Mouse (Mus musculus): ENCODE results near the gene Syndig1l.

The Syndig1l gene

DNA sequence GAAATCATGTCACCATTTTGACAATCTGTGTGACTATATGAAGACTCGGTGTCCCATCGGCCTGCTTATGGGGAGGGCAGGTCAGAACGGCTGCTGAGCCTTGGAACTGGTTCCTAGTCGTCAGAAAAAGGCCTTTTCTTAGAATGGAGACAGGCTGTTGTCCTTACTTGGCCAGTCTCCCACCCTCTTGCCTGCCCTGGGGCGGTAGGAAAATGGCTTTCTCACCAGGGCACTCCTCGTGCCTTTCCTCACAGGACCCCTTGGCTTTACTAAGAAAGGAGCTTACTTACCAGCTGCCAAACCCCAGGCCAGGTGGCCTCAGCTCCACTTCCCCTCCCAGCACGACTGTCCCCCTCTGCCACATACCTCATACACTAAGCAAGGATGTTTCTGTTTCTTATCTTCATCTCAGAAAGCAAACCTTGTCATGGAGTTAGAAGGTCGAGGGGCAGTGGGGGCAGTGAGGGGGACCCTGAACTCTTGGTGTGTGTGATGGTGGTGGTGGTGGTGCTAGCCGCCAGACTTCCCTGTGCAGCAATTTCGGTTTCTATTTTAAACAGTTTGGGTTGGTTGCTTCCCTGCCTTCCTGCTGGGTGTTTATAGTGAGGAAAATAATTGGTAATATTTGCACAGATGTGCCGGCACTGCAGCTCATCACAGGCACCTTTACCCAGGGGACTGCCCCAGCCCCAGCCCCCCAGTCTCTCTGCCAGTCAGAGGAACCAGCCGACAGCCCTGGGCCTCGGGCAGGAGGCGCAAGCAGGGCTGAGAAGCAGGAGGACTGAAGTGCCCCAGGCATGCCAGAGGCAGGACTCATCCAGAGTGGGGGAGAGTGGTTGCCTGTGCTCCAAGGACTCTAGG lies 23.7 kb downstream of the Syndig1l start:
- DNase-seq (ENCODE audit: extremely low spot score), result no peak

DNA sequence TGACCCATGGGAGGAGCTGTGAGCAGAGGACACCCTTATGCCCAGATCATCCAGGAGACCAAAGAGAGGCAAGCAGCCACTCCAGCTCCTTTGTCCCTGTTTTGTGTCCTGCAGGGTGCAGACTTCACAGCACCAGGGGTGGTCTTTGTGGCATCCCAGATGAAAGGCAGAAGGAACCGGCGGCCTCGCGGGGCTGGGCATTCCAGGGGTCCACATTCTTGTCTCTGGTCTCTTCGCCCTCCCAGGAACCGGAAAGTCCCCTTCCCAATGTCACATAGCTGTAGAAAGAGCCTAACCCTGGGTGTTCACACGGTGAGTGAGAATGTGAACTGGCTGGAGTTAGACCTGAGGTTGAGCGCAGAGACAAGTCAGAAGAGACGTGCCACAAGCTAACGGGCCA lies 27.0 kb downstream of the Syndig1l start:
- no peak for DNase-seq (ENCODE audit: extremely low spot score)

GRCm38 (mm10) chr12:84670555-84670954 lies 28.1 kb downstream of the Syndig1l start:
- DNase-seq (ENCODE audit: extremely low spot score), result no peak

- peak; percentile 60 for DNase-seq (ENCODE audit: extremely low spot score)
Observed at GRCm38 (mm10) chr12:84653912-84654311, 44.7 kb downstream of the Syndig1l start.

GRCm38 (mm10) chr12:84650234-84650633 lies 48.4 kb downstream of the Syndig1l start:
- no peak for DNase-seq (ENCODE audit: extremely low spot score)

- DNase-seq (ENCODE audit: extremely low spot score), result no peak
Observed at GRCm38 (mm10) chr12:84640654-84641053, 58.0 kb downstream of the Syndig1l start, which contains the start of gene Vrtn. TSS of gene Vrtn (plus strand) at chr12:84641019.

DNA sequence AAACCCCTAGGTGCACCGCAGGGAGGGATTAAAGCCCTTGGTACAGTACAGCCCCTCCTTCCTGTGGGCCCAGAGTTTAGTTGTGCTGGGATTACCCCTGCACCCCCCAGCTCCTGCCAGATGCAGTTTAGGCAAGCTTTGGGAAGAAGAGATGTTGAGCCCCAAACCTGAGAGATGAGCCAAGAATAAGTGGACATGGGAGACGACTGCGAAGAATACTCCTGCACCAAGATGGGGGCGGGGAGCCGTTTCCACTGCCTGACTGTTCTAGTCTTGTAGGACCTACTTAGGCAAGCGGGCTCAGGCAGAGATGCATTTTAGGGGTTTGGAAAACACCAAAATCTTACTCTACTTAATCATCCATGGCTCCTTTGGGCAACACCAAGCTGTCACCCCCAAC lies 58.4 kb downstream of the Syndig1l start:
- DNase-seq (ENCODE audit: extremely low spot score), result no peak

DNA sequence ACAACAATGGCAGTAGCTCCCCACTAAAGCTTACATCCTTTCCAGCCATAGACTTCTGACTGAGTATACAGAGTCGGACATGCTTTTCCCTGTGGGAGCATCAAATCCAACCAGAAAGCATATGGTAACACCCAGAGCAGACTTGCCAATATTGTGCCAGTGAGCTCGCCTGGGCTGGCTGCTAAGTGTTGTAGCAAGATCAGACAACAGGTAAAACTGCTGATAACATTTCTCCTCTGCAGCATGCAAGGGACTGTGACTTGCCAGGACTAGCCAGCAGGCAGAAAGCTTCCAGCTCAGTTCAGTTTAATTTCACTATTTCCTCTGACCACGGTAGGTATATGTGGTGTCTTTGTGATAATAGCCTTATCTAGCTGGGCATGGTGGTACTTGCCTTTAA lies 66.8 kb downstream of the Syndig1l start:
- DNase-seq (ENCODE audit: extremely low spot score), result no peak
